Mouse (Mus musculus) Patski (cell line): ENCODE measurements around the gene Snx8. TPM values are rescaled to one million over a fixed set of nuclear protein-coding genes. Genes with fewer than 3 reads are reported as not detected.

Source experiments
- ATAC-seq: fragments of 100-300 bp; one replicate; pipeline ENCODE4 v1.8.0; 2021
- CTCF ChIA-PET: fragments of 350-600 bp; sonication (Branson Sonifier 250); formaldehyde crosslinking; loops from one replicate; lab custom pipeline; 2022; ENCODE audit warnings: inconsistent platforms; lab: Charles Lee
- POLR2A ChIA-PET: fragments of 350-600 bp; sonication (Branson Sonifier 250); formaldehyde crosslinking; loops from one replicate; lab custom pipeline; 2022; ENCODE audit warnings: antibody characterized with exemption, inconsistent platforms; lab: Charles Lee
- DNase-seq: peaks from one replicate; pipeline ENCODE4 v3.0.0-alpha.2; 2011; ENCODE audit warnings: low read depth, low spot score
- H3K27me3 ChIP-seq: fragments of 371-371 bp; one replicate; pipeline ENCODE4 v1.5.1; 2021
- CTCF ChIP-seq: fragments of 100-300 bp; IDR thresholded peaks from one replicate; pipeline ENCODE4 v1.5.1; 2021
- in situ Hi-C: fragments of 300-500 bp; cut with MboI; formaldehyde crosslinking; loops from 3 replicates; pipeline ENCODE4 v1.11.1; 2018; ENCODE audit warnings: low pct_unique_long_range_greater_than_20kb, mixed read lengths
- polyA plus RNA-seq: library from polyadenylated mRNA; unstranded; gene quantifications from one replicate; pipeline ENCODE4 v1.2.3, GENCODE M21; 2021

Snx8 gene
- polyA plus RNA-seq, 1 experiment from 2014 or later = 26.3 TPM

- no peak for TF ChIP-seq CTCF
- no peak for DNase-seq
- no peak for ATAC-seq
- POLR2A ChIA-PET = interaction anchor here (0.7 to 1.4 kb wide), 3 partner anchors 13 to 56 kb away, joined by 3 read pairs; partner anchors contain the start of gene Mrm2
- H3K27me3 ChIP-seq = no peaks in the 10 kb centered on the region
- CTCF ChIA-PET = interaction anchor here (1.6 to 1.7 kb wide), 2 partner anchors 9 to 57 kb away, joined by 5 to 7 read pairs; partner anchors contain the start of gene Mrm2
- in situ Hi-C loops = no loop called here
Measured at GRCm38 (mm10) chr5:140387816-140388510, 1.1 kb downstream of the Snx8 start.

GRCm38 (mm10) chr5:140387236-140387635 lies 1.8 kb downstream of the Snx8 start:
- POLR2A ChIA-PET = interaction anchor here (1.0 kb wide), 1 partner anchor 12 kb away, joined by 3 read pairs; no protein-coding TSS in a partner anchor
- H3K27me3 ChIP-seq = no peaks in the 10 kb centered on the region
- no peak for TF ChIP-seq CTCF
- ATAC-seq (no peak), DNase-seq (no peak)
- CTCF ChIA-PET = interaction anchor here (1.6 to 1.7 kb wide), 2 partner anchors 9 to 56 kb away, joined by 5 to 7 read pairs; partner anchors contain the start of gene Mrm2
- in situ Hi-C loops = no loop called here

DNA sequence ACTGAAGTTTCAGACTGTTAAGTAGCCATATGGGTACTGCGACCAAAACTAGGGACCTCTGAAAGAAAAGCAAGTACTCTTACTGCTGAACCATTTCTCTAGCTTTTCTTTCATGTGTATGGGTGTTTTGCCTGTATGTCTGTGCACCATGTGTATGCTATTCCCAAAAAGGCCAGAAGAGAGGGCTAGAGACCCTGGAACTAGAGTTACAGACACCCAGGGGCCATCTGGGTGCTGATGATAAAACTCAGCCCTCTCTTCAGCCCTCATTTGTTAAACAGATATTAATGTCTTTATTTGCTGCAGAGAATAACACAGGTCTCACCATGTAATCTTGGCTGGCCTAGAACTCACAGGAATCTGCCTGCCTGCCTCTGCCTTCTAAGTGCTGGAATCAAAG lies 4.6 kb downstream of the Snx8 start:
- ATAC-seq = no peak
- H3K27me3 ChIP-seq = no peaks in the 10 kb centered on the region
- TF ChIP-seq CTCF = no peak
- ChIA-PET CTCF (interaction anchor here (1.0 to 2.2 kb wide), 4 partner anchors 9 to 48 kb away, joined by 3 to 8 read pairs (median 6); no protein-coding TSS in a partner anchor), POLR2A (no interaction called here)
- in situ Hi-C loops = no loop called here
- no peak for DNase-seq

GRCm38 (mm10) chr5:140383559-140383958 lies 5.5 kb downstream of the Snx8 start:
- in situ Hi-C loops = no loop called here
- ChIA-PET CTCF (interaction anchor here (1.0 to 2.2 kb wide), 4 partner anchors 13 to 47 kb away, joined by 5 to 8 read pairs (median 7); no protein-coding TSS in a partner anchor), POLR2A (no interaction called here)
- DNase-seq = peak; percentile 74
- TF ChIP-seq CTCF = no peak
- no peaks in the 10 kb centered on the region for H3K27me3 ChIP-seq
- ATAC-seq = peak; percentile 95

DNA sequence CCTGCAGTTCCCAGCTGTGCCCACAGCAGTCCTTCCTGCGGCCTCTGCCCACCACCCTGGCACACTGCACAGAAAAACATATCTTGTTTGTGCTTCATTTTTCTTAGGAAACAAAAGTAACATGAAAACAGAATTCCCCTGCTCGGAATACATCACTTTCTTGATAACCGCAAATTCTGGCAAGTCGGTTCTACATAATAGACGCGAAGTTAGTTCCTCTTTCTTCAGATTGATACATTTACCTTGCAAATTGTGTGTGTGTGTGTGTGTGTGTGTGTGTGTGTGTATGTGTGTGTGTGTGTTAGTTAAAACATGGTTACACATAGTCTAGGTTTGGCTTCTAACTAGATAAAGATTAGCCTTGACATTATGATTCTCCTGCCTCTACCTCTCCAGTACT lies 6.4 kb downstream of the Snx8 start:
- no peak for TF ChIP-seq CTCF
- DNase-seq (no peak), ATAC-seq (no peak)
- ChIA-PET POLR2A (interaction anchor here (2.0 kb wide), 1 partner anchor 25 kb away, joined by 4 read pairs; no protein-coding TSS in a partner anchor), CTCF (interaction anchor here (2.0 to 2.2 kb wide), 2 partner anchors 14 to 46 kb away, joined by 8 read pairs; no protein-coding TSS in a partner anchor)
- in situ Hi-C loops = no loop called here
- H3K27me3 ChIP-seq = no peaks in the 10 kb centered on the region

DNA sequence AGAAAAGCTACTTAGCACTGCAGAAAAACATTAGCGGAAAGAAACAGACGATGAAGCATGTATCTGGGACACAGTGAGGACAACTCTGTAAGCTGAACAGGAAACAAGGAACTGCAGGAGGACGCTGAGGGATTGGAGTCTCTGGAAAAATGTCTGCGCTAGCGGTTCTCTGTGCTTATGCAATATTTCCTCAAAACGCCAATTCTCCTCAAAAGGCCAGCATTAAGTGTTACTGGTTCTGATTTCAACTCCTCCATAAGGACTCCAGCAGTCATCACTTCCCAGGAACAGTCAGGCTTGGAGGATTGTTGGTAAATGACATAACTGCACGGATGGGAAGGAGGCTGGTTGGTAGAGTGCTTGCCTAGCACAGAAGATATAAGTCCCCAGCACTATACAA lies 7.9 kb downstream of the Snx8 start:
- POLR2A ChIA-PET = interaction anchor here (0.6 to 2.0 kb wide), 2 partner anchors 23 to 541 kb away, joined by 4 to 5 read pairs; no protein-coding TSS in a partner anchor
- no peak for TF ChIP-seq CTCF
- DNase-seq = no peak
- no peak for ATAC-seq
- no peaks in the 10 kb centered on the region for H3K27me3 ChIP-seq
- CTCF ChIA-PET = interaction anchor here (1.1 to 1.3 kb wide), 2 partner anchors 24 to 45 kb away, joined by 3 to 6 read pairs; no protein-coding TSS in a partner anchor
- in situ Hi-C loops = no loop called here

DNA sequence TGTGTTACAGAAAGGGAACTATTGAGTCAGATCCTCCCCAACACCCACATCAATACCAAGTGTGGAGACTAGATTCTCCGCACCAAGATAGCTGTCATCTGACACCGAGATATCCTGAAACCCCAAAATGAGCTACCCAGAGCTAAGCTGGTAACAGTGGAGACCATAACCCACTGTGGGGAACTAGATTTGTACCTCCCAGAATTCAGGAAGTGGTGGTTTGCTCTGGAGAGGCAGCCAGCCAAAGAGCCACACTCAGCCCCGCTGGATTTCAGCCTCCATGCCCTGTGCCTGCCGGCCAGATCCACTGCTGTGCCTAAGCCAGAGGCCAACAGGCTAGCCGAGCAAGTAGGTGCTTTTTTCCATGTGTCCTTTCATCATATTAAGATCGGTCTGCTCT lies 9.8 kb downstream of the Snx8 start:
- ChIA-PET POLR2A (interaction anchor here (1.3 kb wide), 1 partner anchor 9 kb away, joined by 3 read pairs; no protein-coding TSS in a partner anchor), CTCF (interaction anchor here (0.8 to 1.5 kb wide), 2 partner anchors 22 to 32 kb away, joined by 3 read pairs; no protein-coding TSS in a partner anchor)
- no peak for DNase-seq
- H3K27me3 ChIP-seq = no peaks in the 10 kb centered on the region
- ATAC-seq = no peak
- no peak for TF ChIP-seq CTCF
- in situ Hi-C loops = no loop called here

GRCm38 (mm10) chr5:140378121-140378853 lies 10.8 kb downstream of the Snx8 start:
- in situ Hi-C loops = no loop called here

GRCm38 (mm10) chr5:140375249-140375829 lies 13.7 kb downstream of the Snx8 start:
- ChIA-PET POLR2A (interaction anchor here (0.6 kb wide), 1 partner anchor 12 kb away, joined by 3 read pairs; no protein-coding TSS in a partner anchor), CTCF (interaction anchor here (1.7 kb wide), 1 partner anchor 10 kb away, joined by 5 read pairs; no protein-coding TSS in a partner anchor)
- no peaks in the 10 kb centered on the region for H3K27me3 ChIP-seq
- no peak for TF ChIP-seq CTCF
- in situ Hi-C loops = no loop called here
- DNase-seq = no peak
- no peak for ATAC-seq

More at GRCm38 (mm10) chr5:140378121-140378853, 10.8 kb downstream of the Snx8 start:
- DNase-seq (no peak), ATAC-seq (no peak)
- TF ChIP-seq CTCF = no peak
- POLR2A ChIA-PET = no interaction called here
- CTCF ChIA-PET = no interaction called here
- H3K27me3 ChIP-seq = no peaks in the 10 kb centered on the region

GRCm38 (mm10) chr5:140374226-140374625 lies 14.8 kb downstream of the Snx8 start:
- ChIA-PET POLR2A (interaction anchor here (0.7 kb wide), 1 partner anchor 15 kb away, joined by 3 read pairs; the partner anchor contains the start of gene Snx8), CTCF (no interaction called here)
- H3K27me3 ChIP-seq = no peaks in the 10 kb centered on the region
- in situ Hi-C loops = no loop called here
- TF ChIP-seq CTCF = no peak
- ATAC-seq (no peak), DNase-seq (no peak)
